Mouse (Mus musculus) fat pad, adult 2 months (tissue): Measurements from ENCODE around the gene Ago1.
A peak's percentile ranks its signal among the peaks of the same experiment; 100 is the strongest.

Source experiments
- DNase-seq: peaks from one replicate; pipeline ENCODE4 v3.0.0-alpha.2; 2011; ENCODE audit warnings: low read depth, low spot score; ENCODE audit errors: extremely low read depth

Gene Ago1

DNA sequence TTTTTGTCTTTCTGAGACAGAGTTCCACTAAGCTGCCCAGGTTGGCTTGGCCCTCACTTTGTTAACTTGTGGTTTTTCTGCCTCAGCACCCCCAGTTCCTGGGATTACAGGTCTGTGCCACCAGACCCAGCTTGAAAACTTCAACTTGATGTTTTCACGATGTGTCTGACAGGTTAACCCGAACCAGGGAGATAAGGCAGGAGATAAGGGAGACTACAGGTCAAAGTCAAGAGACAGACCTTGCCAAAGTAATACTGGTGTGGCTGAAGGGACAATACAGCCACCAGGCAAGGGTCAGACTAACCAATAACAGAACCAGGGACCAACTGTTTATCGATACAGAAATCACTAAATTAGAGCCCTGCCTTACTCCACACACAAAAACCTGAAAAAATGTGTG, 11.9 kb upstream of the Ago1 start:
- DNase-seq = no peak

DNA sequence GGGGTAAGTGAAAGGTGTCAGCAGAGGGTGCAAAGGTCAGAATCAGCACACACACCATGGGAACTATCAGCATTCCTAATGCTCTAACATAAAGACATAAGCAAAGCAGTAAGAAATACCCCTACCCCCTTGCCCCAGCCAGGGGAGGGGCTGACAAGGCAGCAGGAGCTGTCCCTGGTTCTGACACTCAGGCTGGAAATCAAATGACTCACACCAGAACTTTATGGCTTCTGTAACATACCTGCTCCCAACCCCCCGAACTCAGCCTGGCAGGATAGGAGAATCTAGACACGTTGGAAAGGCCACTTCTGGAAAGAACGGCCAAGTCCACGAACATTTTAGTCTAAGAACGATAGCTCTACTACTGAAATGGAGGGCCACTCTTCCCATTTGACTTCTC, 4.6 kb upstream of the Ago1 start:
- no peak for DNase-seq

DNA sequence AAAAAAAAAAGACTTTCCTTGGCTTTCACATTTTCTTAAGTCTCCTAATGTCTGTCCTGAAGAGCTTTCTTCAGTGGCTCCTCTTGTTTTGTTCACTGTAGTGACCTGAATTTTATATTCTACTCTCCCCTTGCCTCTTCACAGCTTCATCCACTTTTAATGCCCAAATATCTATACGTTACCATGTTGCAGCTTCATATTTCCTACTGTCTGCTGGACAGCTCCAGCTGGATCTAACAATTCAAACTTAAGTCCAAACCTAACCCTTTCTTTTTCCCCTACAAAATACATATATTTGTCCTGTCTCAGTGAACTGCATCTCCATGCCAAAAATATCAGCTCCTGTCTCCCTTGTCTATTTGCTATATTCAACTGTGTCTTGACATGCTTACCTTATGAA, 951 bp upstream of the Ago1 start:
- no peak for DNase-seq

DNA sequence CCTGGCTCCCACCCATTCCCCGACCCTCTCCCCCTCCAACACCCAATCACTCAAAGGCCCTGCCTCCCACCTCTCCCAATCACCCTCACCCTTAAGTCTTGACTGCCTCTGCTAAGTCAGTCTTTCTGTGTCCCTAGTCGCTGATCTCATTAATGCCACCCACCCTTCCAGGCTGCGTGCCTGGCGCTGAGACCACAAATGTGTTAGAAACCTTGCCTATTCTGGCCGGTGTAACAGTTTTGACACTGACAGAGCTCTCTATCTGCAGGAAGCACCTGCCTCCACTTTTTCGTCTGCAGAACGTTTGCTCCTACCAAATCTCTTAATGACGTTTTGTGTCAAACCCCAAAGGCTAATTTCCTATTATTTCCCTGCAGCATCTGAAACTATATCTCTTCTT, 542 bp upstream of the Ago1 start:
- no peak for DNase-seq

DNA sequence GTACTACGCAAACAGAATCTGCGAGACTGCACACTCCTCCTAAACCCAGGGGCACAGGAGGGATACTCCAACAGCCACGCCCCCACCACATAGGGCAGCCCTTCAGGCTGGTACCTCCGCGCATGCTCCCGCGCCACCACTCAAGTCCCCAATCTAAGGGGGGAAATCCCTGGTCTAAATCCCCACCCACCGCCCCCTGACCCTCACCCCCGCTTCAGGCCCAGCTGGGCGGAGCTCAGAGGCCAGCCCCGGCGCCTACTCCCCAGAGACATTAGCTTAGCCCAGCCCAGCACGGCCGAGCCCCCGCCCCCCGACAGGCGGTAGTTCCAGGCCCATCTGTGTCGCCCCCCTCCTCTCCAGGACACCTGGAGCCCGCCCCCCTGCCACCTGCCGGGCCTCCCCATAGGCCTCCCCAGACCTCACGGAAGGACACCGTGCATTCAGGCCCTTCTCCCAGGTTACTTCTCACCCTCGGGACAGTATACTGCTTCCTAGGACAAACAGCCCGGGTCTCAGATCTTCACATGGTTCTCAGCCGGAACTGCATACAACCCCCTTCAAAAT, 580 bp downstream of the Ago1 start:
- no peak for DNase-seq

DNA sequence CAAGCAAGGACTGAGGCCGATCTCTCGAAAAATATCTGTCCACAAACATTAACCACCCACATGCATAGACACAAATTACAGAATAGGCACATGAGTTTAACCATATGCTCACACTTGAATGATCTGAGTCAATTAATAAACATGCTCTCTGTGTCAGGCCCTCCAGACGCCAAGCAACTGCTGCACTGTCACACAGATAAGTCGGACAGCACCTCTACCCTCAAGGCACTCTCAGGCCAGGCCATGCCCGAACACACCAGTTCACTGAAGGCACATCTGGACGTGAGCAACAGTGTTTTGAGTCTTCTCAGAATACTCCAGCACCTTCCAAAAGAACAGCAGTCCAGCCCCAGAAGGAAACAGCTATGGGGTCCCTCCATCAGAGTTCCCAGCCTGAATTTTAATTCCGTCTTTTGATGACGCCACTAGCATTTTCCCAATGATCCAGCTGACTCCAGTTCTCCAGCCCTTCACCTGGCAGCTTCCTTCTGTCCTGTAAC, 2.1 kb downstream of the Ago1 start:
- no peak for DNase-seq

DNA sequence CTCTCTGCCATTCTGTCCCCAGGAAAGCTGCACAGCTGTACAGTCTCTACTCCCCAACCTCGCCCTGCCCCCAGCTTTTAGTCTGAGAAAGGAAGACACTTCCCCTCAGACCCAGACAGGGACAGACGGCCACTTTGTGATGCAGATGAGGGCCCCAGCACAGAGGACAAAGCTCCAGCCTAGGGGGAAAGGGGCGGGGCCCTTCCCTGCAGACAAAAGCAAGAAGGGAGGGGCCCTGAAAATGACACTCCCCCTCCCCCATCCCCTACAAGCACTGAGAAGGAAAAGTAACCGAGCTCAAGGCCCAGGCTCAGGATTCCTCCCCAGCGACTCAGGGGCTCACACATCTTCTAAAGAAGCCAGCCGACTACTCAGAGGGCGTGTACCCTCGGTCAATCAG, 2.5 kb downstream of the Ago1 start:
- no peak for DNase-seq

DNA sequence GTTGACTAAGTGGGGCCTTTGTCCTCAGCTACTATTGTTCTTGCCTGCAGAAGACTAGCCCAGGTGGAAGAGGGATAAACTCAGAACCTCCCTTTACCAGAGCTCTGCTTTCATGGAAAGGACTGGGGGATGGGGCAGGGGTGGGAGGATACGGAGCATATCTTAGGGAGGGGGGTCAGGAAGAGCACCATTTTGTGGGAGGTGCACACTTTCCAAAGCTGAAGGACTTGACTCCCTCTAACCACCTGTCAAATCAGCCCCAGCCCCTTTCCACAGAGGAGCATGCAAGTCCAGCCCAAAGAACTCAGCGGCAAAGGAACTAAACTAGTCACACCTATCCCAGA, 3.5 kb downstream of the Ago1 start:
- no peak for DNase-seq

DNA sequence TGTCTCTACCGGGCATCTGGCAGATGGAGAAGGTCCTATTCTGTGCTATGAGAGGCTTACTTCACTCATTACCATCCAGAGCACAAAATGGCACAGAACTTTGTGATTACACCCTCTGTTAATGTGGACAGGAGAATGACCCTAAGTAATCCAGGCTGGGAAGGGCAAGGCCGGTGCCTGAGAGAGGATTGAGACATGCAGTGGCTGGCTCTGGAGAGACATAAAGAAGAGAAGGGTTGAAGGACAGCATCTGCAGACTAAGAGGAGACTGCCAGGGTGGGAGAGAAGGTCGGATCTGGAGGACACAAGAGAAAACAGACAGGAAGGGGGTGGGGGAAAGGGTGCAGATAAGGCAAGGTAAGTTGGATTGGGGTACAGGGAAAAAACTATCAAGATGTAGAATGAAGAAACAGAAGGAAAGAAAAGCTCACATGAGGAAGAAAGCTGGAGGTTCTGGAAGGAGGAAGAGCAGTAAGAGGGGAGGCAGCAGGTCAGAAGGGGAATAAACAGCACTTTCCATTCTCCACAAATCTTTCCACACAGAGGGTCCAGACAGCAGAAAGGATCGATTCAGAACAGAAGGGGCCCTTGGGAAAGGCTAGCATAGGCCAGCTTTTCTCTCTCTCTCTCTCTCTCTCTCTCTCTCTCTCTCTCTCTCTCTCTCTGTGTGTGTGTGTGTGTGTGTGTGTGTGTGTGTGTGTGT, 4.0 kb downstream of the Ago1 start:
- DNase-seq = no peak

DNA sequence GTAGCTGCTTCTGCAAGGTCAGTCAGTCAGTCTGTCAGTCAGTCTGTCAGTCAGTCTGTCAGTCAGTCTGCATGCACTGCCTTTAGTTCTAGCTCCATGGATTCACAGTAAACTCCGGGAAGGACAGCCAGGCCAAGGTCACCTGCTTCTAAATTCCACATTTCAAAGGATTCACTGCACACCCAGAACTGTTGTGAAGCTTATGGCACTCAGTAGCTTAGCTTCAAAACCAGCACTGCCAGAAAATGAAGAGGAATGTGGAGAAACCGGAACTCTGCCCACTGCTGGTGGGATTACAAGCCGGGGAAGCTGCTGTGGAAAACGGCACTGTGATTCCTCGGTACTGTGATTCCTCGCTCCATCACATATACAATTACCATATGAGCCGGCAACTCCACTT, 12.9 kb downstream of the Ago1 start:
- no peak for DNase-seq

DNA sequence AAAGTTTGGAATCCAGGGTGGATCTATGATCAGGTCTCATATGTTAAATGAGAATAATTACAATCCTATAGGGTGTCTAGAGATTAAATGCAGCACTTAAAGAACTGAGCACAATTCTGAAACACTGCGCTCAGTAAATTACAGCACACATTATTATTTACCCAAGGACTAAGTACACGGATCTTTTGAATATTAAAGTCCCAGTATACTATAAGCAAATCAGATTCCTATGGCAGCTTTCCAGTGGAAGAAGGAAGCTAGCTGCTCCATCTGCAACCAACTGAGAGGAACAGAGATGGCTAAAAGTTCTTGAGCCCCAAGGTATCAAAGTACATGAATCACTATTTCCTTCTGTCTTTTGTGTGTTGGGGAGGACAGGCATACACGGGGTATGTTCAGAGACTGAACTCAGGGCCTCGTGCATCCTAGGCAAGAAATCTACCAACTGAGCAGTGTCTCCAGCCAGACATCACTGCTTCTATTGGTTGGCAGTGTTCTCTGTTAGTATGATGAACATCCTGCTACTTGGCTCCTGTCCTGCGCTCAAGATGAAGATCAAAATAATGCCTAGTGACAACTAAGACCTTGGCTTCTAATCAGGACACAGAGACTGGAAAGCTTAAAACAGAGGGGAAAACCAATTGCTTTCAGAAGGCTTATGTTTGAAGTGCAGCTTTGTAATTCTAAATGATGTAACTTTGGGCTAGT, 13.7 kb downstream of the Ago1 start:
- no peak for DNase-seq

DNA sequence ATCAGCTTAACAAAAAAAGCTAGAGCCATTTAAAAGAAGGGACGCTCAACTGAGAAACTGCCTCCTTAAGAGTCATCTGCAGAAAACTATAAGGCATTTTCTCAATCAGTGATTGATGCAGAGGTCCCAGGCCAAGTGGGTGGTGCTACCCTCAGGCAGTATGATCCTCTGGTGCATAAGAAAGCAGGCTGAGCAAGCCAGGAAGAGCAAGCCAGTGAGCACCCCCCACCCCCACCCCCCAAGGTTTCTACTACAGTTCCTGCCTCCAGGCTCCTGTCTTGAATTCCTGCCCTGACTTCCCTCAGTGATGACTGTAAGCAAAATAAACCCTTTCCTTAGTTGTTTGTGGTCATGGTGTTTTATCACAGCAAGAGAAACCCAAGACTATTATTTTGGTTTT, 18.1 kb downstream of the Ago1 start:
- no peak for DNase-seq

DNA sequence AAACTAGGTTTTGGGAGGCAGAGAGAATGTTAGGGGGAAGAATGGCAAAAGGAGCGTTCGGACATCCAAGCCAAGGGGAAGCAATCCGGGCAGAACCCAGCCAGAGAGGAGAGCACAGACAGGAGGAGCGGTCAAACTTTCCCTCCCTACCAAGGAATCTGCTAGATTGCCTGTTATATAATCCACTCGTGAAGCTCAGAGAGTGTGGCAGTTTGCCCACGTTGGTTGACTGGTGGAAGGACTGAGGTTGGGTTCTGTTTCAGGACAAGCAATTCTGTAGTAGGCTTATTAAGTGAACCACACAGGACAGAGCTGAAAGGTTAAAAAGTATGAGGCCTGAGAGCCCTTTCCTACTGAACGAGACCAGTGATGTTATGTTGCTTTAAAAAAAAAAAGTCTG, 21.3 kb downstream of the Ago1 start:
- DNase-seq = no peak

DNA sequence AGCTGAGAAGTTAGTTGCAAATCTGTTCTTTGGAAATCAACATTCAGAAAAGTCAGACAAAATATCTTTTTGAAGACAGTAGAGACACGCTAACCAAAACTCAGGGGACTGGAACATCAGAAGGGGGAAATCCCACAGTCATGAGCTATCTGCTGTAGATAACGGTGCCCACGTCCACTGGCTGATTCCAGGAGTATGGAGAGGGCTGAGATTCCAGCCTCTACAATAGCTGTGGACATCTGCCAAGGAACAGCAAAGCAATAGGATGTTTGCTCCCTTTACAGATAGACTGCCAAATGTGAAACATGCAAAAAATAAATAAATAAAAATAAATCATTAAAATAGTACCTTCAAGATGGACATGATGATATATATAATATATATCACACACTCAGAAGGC, 23.9 kb downstream of the Ago1 start:
- no peak for DNase-seq

DNA sequence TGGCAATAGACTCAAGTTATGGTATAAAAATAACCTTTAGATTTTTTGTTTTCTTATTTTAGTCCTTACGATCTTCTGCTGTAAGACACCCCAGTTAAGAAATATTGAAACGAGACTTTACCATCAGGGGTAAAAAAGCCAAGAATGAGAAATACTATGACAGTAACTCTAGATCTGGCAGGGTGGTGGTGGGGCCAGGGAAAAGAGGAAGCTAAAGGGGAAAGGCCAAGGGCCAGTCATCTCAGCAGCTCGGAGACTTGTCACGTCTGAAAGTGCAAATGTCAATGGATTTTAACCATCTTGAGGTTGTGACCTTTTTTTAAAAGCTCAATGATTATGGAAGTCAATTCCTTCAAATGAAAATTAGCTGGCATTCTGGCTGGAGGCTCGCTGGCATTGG, 30.1 kb downstream of the Ago1 start:
- no peak for DNase-seq

DNA sequence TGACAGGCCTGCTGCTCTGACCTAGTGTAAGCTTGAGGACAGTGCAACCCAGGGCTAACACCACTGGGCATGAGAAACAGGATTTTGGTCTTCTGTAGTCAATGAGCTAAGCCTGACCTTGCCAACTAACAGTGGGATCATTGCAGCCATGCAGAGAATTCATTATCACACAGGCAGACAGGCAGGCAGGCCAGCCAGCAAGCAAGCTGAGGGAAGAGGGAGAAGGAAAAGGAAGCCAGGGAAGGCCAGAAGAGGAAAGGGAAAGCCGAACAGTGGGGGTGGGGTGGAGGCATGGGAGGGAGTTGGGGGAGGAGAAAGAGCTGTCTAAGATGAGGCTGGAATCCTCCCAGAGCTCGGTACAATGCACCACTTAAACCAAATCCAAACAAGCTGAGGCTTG, 32.1 kb downstream of the Ago1 start:
- DNase-seq = no peak

DNA sequence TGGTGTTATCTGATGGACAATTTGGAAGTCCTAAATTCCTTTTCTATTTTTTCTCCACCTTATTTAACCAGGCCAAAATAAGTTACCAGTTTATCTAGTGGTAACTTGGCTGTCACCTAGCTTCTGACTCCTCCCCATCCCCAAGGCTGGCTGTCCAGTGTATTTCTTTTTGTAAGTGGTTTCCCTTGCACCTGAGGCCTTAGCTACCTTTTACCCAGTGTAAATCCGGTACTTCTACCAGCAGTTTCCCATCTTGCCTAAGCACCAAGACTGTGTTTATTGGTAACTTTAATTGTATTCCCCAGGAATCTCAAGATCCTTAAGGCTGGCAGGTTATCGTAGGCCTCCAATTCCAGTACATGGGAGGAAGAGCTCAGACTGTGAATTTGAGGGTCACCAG, 34.3 kb downstream of the Ago1 start:
- peak; percentile 52 for DNase-seq

DNA sequence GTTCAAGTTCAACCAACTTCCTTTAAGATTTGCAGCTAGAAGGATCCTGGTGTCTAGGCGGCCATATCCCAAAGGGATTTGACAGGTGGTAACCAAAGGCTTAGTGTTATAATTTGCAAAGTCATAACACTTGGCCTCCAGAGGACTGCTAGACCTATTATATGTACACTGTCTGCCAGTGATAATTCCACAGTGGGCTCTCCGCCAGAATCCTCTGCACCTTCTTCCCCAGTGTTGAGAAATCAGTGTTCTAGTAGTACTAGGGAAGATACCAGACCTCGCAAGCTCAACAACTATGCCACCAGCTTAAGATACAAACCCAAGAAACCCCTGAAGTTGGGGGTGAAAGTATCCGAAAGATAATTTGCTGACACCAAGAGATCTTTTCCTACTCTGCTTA, 35.2 kb downstream of the Ago1 start:
- DNase-seq = peak; percentile 88

DNA sequence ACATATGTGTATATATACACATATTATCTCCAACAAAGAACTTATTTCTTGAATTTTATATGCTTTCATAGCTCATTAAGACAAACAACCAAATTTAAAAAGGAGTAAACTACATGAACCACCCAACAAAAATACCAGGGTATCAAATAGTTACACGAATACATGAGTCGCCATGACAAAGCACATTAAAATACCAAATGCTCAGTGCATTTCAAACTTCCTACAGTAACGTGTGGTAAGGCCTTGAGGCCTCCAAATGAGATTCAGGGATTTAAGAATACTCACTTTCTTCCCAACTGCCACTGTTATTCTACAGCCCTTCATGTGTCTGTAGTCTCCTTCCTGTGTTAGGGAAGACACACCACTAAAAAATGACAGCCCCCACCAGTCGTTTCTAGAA, 36.6 kb downstream of the Ago1 start:
- DNase-seq = no peak

DNA sequence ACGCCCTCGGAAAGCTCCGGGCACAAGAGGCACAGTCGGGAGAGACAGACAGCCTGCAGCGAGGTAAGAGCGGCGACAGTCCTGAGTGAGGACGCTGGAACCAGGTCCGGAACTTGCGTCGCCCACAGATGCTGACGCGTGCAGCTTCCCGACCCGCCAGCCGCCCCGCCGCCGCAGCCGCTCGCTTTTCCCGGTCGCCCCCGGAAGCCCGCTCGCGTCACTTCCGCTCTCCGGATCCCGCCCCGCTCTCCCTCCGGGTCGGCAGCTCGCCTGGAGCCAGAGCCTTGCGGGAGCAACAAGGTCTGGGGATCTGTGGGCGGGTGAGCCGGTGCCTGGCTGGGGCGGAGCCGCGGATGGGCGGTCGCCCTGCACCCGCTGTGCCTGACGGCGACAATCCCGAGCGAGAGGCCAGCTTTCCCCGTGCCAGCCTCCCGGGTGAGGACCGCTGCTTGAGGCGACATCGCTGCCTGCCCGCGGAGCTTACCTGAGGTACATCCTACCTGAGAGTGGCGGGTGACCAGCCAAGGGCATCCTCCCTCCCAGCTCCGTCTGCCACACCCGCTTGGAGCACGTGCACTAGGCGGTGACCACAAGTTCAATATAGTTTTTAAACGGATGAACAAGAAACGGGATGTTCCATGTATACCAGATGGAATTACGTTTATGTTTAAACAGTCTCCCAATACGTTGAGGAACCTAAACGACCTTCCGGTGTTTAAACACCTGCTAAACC, 38.9 kb downstream of the Ago1 start, which contains the start of gene Ago3:
Gene Ago3 (minus strand): TSS at position 210 of the 733 bp plus-strand sequence.
- no peak for DNase-seq

DNA sequence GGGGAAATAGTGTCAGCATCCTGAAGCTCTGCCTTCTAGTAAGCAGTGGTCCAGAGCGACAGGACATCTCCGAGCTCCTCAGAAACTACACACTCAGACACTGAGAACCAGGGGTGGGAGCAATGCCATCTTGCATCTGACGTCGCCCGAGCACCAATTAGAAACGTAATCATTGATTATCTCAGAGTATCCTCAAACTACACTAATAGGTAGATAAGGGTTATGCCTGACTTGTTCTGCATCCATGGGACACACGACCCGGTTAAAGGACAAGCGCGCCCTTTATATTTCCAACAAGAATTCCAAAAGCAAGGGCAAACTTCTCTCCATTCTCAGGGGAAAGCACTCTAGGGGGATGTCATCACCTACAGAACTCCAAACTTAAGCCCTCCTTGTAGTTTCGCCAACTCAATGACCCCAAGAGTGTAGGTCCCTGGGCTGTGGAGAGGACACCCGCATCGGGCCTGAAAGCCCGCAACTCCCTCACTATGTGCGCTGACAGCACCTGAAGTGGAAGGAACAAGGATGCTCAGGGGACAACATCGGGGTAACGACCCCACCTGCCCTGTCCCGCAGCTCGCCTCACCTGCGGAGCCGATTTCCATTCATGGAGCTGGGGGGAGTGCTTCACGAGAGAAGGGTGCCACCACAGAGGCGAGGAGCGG, 39.6 kb downstream of the Ago1 start:
- DNase-seq = no peak
